ENCODE assay signal across 8 mouse cellular contexts in genomic region chr2:25364761-25365090, GRCm38 (mm10). TPM values are rescaled to one million over a fixed set of nuclear protein-coding genes. Genes with fewer than 3 reads are reported as not detected.
A peak's percentile ranks its signal among the peaks of the same experiment; 100 is the strongest.
DNase-seq lines count a peak whose midpoint lies in the region; ATAC-seq and TF ChIP-seq lines count a peak whose summit lies in the region.

No protein-coding gene starts in this region.

- TF ChIP-seq CTCF in kidney, postnatal 0 days (IDR thresholded peaks at IDR 0.05; ENCODE audit: low read depth) = no peak

- peaks cover 6% of the 10 kb centered on the region; the same call in 1 of the 2 replicates for H3K4me1 ChIP-seq in kidney, postnatal 0 days (replicated peaks; ENCODE audit: insufficient read depth, low read length)
- peaks cover 12% of the 10 kb centered on the region for H3K4me1 ChIP-seq in embryonic facial prominence, embryonic 10.5 days
- peaks cover 3% of the 10 kb centered on the region for H3K4me1 ChIP-seq in hindbrain, embryonic 16.5 days (ENCODE audit: control insufficient read depth, insufficient read depth, low read depth, low read length)
- H3K4me1 ChIP-seq in midbrain, embryonic 16.5 days (ENCODE audit: control insufficient read depth, insufficient read depth, low read length) = 0 out of 2 replicates have a peak, but pooled peaks cover 8% of the 10 kb centered on the region

- no peaks in the 10 kb centered on the region for H3K27me3 ChIP-seq in kidney, postnatal 0 days (ENCODE audit: insufficient read depth, low read length)
- peaks cover 57% of the 10 kb centered on the region for H3K27me3 ChIP-seq in embryonic facial prominence, embryonic 10.5 days (replicated peaks; ENCODE audit: low read depth, poor library complexity, severe bottlenecking)
- peaks cover 18% of the 10 kb centered on the region for H3K27me3 ChIP-seq in hindbrain, embryonic 16.5 days (replicated peaks; ENCODE audit: control insufficient read depth, insufficient read depth, low read length)
- H3K27me3 ChIP-seq in midbrain, embryonic 16.5 days (ENCODE audit: control insufficient read depth, insufficient read depth, low read depth, low read length) = peaks cover 23% of the 10 kb centered on the region

- H3K27ac ChIP-seq in kidney, postnatal 0 days = peak overlapping the region; percentile 43; the same call in 1 of the 2 replicates
- H3K27ac ChIP-seq in embryonic facial prominence, embryonic 10.5 days (replicated peaks) = no peak overlapping the region
- no peak overlapping the region for H3K27ac ChIP-seq in hindbrain, embryonic 16.5 days (ENCODE audit: low read depth, low read length)
- no peak overlapping the region for H3K27ac ChIP-seq in midbrain, embryonic 16.5 days (ENCODE audit: low read length)

- H3K36me3 ChIP-seq in kidney, postnatal 0 days (ENCODE audit: insufficient read depth, low read length) = peaks cover 4% of the 10 kb centered on the region; the same call in 1 of the 2 replicates
- H3K36me3 ChIP-seq in embryonic facial prominence, embryonic 10.5 days (replicated peaks) = no peaks in the 10 kb centered on the region
- H3K36me3 ChIP-seq in hindbrain, embryonic 16.5 days (ENCODE audit: control insufficient read depth, insufficient read depth, low read length) = no peaks in the 10 kb centered on the region
- H3K36me3 ChIP-seq in midbrain, embryonic 16.5 days (ENCODE audit: control insufficient read depth, insufficient read depth, low read length) = no peaks in the 10 kb centered on the region

- peak overlapping the region; percentile 89 for H3K4me2 ChIP-seq in kidney, postnatal 0 days (ENCODE audit: low read length)
- peak overlapping the region; percentile 98 for H3K4me2 ChIP-seq in hindbrain, embryonic 16.5 days (ENCODE audit: low read length)
- peak overlapping the region; percentile 96 for H3K4me2 ChIP-seq in midbrain, embryonic 16.5 days (ENCODE audit: low read length)

- H3K4me3 ChIP-seq in kidney, postnatal 0 days (replicated peaks; ENCODE audit: low read depth, low read length) = peak overlapping the region; percentile 59
- H3K4me3 ChIP-seq in embryonic facial prominence, embryonic 10.5 days = peak overlapping the region; percentile 74
- H3K4me3 ChIP-seq in hindbrain, embryonic 16.5 days (ENCODE audit: low read length) = peak overlapping the region; percentile 53
- peak overlapping the region; percentile 52 for H3K4me3 ChIP-seq in midbrain, embryonic 16.5 days (ENCODE audit: low read depth, low read length)

- H3K9ac ChIP-seq in kidney, postnatal 0 days (ENCODE audit: low read depth, low read length) = peak overlapping the region; percentile 63
- no peak overlapping the region for H3K9ac ChIP-seq in hindbrain, embryonic 16.5 days (ENCODE audit: low read depth, low read length)
- H3K9ac ChIP-seq in midbrain, embryonic 16.5 days (ENCODE audit: low read depth, low read length) = peak overlapping the region; percentile 71; the same call in 1 of the 2 replicates

- H3K9me3 ChIP-seq in kidney, postnatal 0 days (replicated peaks; ENCODE audit: low read length) = no peaks in the 10 kb centered on the region
- no peaks in the 10 kb centered on the region for H3K9me3 ChIP-seq in embryonic facial prominence, embryonic 10.5 days
- H3K9me3 ChIP-seq in hindbrain, embryonic 16.5 days (ENCODE audit: control insufficient read depth, low read length) = no peaks in the 10 kb centered on the region
- no peaks in the 10 kb centered on the region for H3K9me3 ChIP-seq in midbrain, embryonic 16.5 days (replicated peaks; ENCODE audit: control insufficient read depth, low read length, poor library complexity, severe bottlenecking)

- WGBS in kidney, postnatal 0 days = 34% methylated on average over 9 of the region's 9 CpGs
- WGBS in embryonic facial prominence, embryonic 10.5 days = 22% methylated on average over 9 of the region's 9 CpGs
- WGBS in hindbrain, embryonic 16.5 days = 31% methylated on average over 9 of the region's 9 CpGs
- WGBS in midbrain, embryonic 16.5 days = 31% methylated on average over 9 of the region's 9 CpGs

- no peak for ATAC-seq in kidney, postnatal 0 days (replicated peaks; ENCODE audit: low FRiP score, low read depth)
- ATAC-seq in hindbrain, embryonic 16.5 days = no peak
- 0 out of 2 replicates have a peak, but pooled peaks have one; percentile 19 for ATAC-seq in midbrain, embryonic 16.5 days
- ATAC-seq in megakaryocyte-erythroid progenitor cell, adult 5-6 weeks (replicated peaks; ENCODE audit: low FRiP score, low TSS enrichment, poor library complexity, severe bottlenecking) = no peak

- DNase-seq in kidney, postnatal 0 days (ENCODE audit: low spot score) = no peak
- DNase-seq in kidney, adult 9 months = no peak
- peak; percentile 12 for DNase-seq in embryonic facial prominence, embryonic 10.5 days (ENCODE audit: low spot score)
- DNase-seq in cerebellum, postnatal 25 days = no peak
- DNase-seq in thymus, postnatal 36 days = no peak

RNA-seq across cellular contexts. Expression of gene Uap1l1, which starts 0.8 kb away (rescaled TPM):
- polyA plus RNA-seq in kidney, postnatal 0 days (2015; fragmentation: Nextera tagmentation; extraction: Ambion mirVana) = 80.5 and 92.8 TPM in 2 replicates
- 8.5 and 11.4 TPM in 2 replicates for polyA plus RNA-seq in embryonic facial prominence, embryonic 10.5 days (2016; fragmentation: Nextera tagmentation; extraction: Ambion mirVana)
- polyA plus RNA-seq in hindbrain, embryonic 16.5 days (2015; fragmentation: Nextera tagmentation; extraction: Ambion mirVana) = 8.8 and 10.9 TPM in 2 replicates
- 4.6 and 5.2 TPM in 2 replicates for polyA plus RNA-seq in midbrain, embryonic 16.5 days (2015; fragmentation: Nextera tagmentation; extraction: Ambion mirVana)
- 9.7 and 12.7 TPM in 2 replicates for total RNA-seq in megakaryocyte-erythroid progenitor cell, adult 5-6 weeks (2014; fragmentation: Nextera tagmentation)
- total RNA-seq in megakaryocyte-erythroid progenitor cell, adult 5-6 weeks (2017) = 2.0 and 2.5 TPM in 2 replicates

RNA-seq across cellular contexts. Expression of gene Sapcd2, which starts 7.4 kb away (rescaled TPM):
- 17.9 and 19.3 TPM in 2 replicates for polyA plus RNA-seq in kidney, postnatal 0 days (2015; fragmentation: Nextera tagmentation; extraction: Ambion mirVana)
- polyA plus RNA-seq in embryonic facial prominence, embryonic 10.5 days (2016; fragmentation: Nextera tagmentation; extraction: Ambion mirVana) = 73.6 and 74.6 TPM in 2 replicates
- polyA plus RNA-seq in hindbrain, embryonic 16.5 days (2015; fragmentation: Nextera tagmentation; extraction: Ambion mirVana) = 15.7 and 17.2 TPM in 2 replicates
- 9.0 and 9.2 TPM in 2 replicates for polyA plus RNA-seq in midbrain, embryonic 16.5 days (2015; fragmentation: Nextera tagmentation; extraction: Ambion mirVana)
- 18.4 and 19.0 TPM in 2 replicates for total RNA-seq in megakaryocyte-erythroid progenitor cell, adult 5-6 weeks (2014; fragmentation: Nextera tagmentation)
- total RNA-seq in megakaryocyte-erythroid progenitor cell, adult 5-6 weeks (2017) = 4.9 and 7.1 TPM in 2 replicates

RNA-seq across cellular contexts. Expression of gene Dpp7, which starts 8.6 kb away (rescaled TPM):
- polyA plus RNA-seq in kidney, postnatal 0 days (2015; fragmentation: Nextera tagmentation; extraction: Ambion mirVana) = 28.5 and 31.5 TPM in 2 replicates
- 17.0 and 18.0 TPM in 2 replicates for polyA plus RNA-seq in embryonic facial prominence, embryonic 10.5 days (2016; fragmentation: Nextera tagmentation; extraction: Ambion mirVana)
- polyA plus RNA-seq in hindbrain, embryonic 16.5 days (2015; fragmentation: Nextera tagmentation; extraction: Ambion mirVana) = 26.4 and 27.8 TPM in 2 replicates
- 22.6 and 26.2 TPM in 2 replicates for polyA plus RNA-seq in midbrain, embryonic 16.5 days (2015; fragmentation: Nextera tagmentation; extraction: Ambion mirVana)
- 9.5 and 16.6 TPM in 2 replicates for total RNA-seq in megakaryocyte-erythroid progenitor cell, adult 5-6 weeks (2014; fragmentation: Nextera tagmentation)
- 22.0 and 59.0 TPM in 2 replicates for total RNA-seq in megakaryocyte-erythroid progenitor cell, adult 5-6 weeks (2017)

RNA-seq across cellular contexts. Expression of gene Entpd2, which starts 30.9 kb away (rescaled TPM):
- polyA plus RNA-seq in kidney, postnatal 0 days (2015; fragmentation: Nextera tagmentation; extraction: Ambion mirVana) = 6.9 and 7.8 TPM in 2 replicates
- polyA plus RNA-seq in embryonic facial prominence, embryonic 10.5 days (2016; fragmentation: Nextera tagmentation; extraction: Ambion mirVana) = 0.14 TPM in 1 of 2 replicates, not detected in the other
- polyA plus RNA-seq in hindbrain, embryonic 16.5 days (2015; fragmentation: Nextera tagmentation; extraction: Ambion mirVana) = 6.7 and 7.4 TPM in 2 replicates
- 3.7 and 9.0 TPM in 2 replicates for polyA plus RNA-seq in midbrain, embryonic 16.5 days (2015; fragmentation: Nextera tagmentation; extraction: Ambion mirVana)
- not detected in 2 replicates for total RNA-seq in megakaryocyte-erythroid progenitor cell, adult 5-6 weeks (2014; fragmentation: Nextera tagmentation)
- total RNA-seq in megakaryocyte-erythroid progenitor cell, adult 5-6 weeks (2017) = not detected in 2 replicates

RNA-seq across cellular contexts. Expression of gene Man1b1, which starts 32.6 kb away (rescaled TPM):
- 57.9 and 59.6 TPM in 2 replicates for polyA plus RNA-seq in kidney, postnatal 0 days (2015; fragmentation: Nextera tagmentation; extraction: Ambion mirVana)
- 50.4 and 51.9 TPM in 2 replicates for polyA plus RNA-seq in embryonic facial prominence, embryonic 10.5 days (2016; fragmentation: Nextera tagmentation; extraction: Ambion mirVana)
- 41.6 and 48.3 TPM in 2 replicates for polyA plus RNA-seq in hindbrain, embryonic 16.5 days (2015; fragmentation: Nextera tagmentation; extraction: Ambion mirVana)
- polyA plus RNA-seq in midbrain, embryonic 16.5 days (2015; fragmentation: Nextera tagmentation; extraction: Ambion mirVana) = 50.7 and 51.0 TPM in 2 replicates
- total RNA-seq in megakaryocyte-erythroid progenitor cell, adult 5-6 weeks (2014; fragmentation: Nextera tagmentation) = 37.1 and 38.9 TPM in 2 replicates
- 31.8 and 82.7 TPM in 2 replicates for total RNA-seq in megakaryocyte-erythroid progenitor cell, adult 5-6 weeks (2017)
